Mouse (Mus musculus): Measurements from ENCODE around the gene Abhd12. TPM values are rescaled to one million over a fixed set of nuclear protein-coding genes. Genes with fewer than 3 reads are reported as not detected.

The Abhd12 gene
- total and polyA plus RNA-seq, 3 experiments = 17.2 to 24.5 (median 23.9) TPM

- no peak for TF ChIP-seq GATA2 (IDR thresholded peaks at IDR 0.05; ENCODE audit: borderline replicate concordance, low read depth, low read length)
- TF ChIP-seq GATA1 (IDR thresholded peaks at IDR 0.05; ENCODE audit: borderline replicate concordance, low read length) = no peak
- no peak for TF ChIP-seq TAL1 (conservative IDR thresholded peaks at IDR 0.05; ENCODE audit: low read depth, low read length)
- no peak for TF ChIP-seq POLR2AphosphoS5 (IDR thresholded peaks at IDR 0.05; ENCODE audit: insufficient replicate concordance, low read depth, low read length)
- TF ChIP-seq CTCF (IDR thresholded peaks at IDR 0.05; ENCODE audit: low read depth, low read length) = no peak
- H3K36me3 ChIP-seq (replicated peaks) = peaks cover 42% of the 10 kb centered on the region
- no peaks in the 10 kb centered on the region for H3K27me3 ChIP-seq (ENCODE audit: insufficient read depth, low read length)
- DNase-seq (ENCODE audit: low spot score) (no peak), ATAC-seq (ENCODE audit: extremely low read depth, insufficient number of reproducible peaks, low FRiP score, poor library complexity, severe bottlenecking) (no peak)
- H3K9me3 ChIP-seq (replicated peaks) = no peaks in the 10 kb centered on the region
- H3K4me1 ChIP-seq (ENCODE audit: insufficient read depth, low read depth, low read length) = no peaks in the 10 kb centered on the region
- no peak overlapping the region for H3K4me3 ChIP-seq (ENCODE audit: low read depth, low read length)
Measured at GRCm38 (mm10) chr2:150851251-150851650, 53.3 kb downstream of the Abhd12 start.

GRCm38 (mm10) chr2:150847436-150847995, 57.0 kb downstream of the Abhd12 start:
- no peaks in the 10 kb centered on the region for H3K9me3 ChIP-seq (replicated peaks)
- DNase-seq (ENCODE audit: low spot score) (no peak), ATAC-seq (ENCODE audit: extremely low read depth, insufficient number of reproducible peaks, low FRiP score, poor library complexity, severe bottlenecking) (no peak)
- no peak overlapping the region for H3K4me3 ChIP-seq (ENCODE audit: low read depth, low read length)
- peaks cover 56% of the 10 kb centered on the region for H3K36me3 ChIP-seq (replicated peaks)
- TF ChIP-seq TAL1 (conservative IDR thresholded peaks at IDR 0.05; ENCODE audit: low read depth, low read length) = no peak
- H3K27me3 ChIP-seq (ENCODE audit: insufficient read depth, low read length) = no peaks in the 10 kb centered on the region
- H3K4me1 ChIP-seq (ENCODE audit: insufficient read depth, low read depth, low read length) = no peaks in the 10 kb centered on the region

GRCm38 (mm10) chr2:150844798-150845197, 59.7 kb downstream of the Abhd12 start:
- H3K9me3 ChIP-seq (replicated peaks) = no peaks in the 10 kb centered on the region
- no peaks in the 10 kb centered on the region for H3K27me3 ChIP-seq (ENCODE audit: insufficient read depth, low read length)
- H3K4me1 ChIP-seq (ENCODE audit: insufficient read depth, low read depth, low read length) = no peaks in the 10 kb centered on the region; the same call in 1 of the 2 replicates
- TF ChIP-seq POLR2AphosphoS5 (IDR thresholded peaks at IDR 0.05; ENCODE audit: insufficient replicate concordance, low read depth, low read length) (no peak), GATA1 (IDR thresholded peaks at IDR 0.05; ENCODE audit: borderline replicate concordance, low read length) (no peak), TAL1 (conservative IDR thresholded peaks at IDR 0.05; ENCODE audit: low read depth, low read length) (no peak), CTCF (IDR thresholded peaks at IDR 0.05; ENCODE audit: low read depth, low read length) (no peak), GATA2 (IDR thresholded peaks at IDR 0.05; ENCODE audit: borderline replicate concordance, low read depth, low read length) (no peak)
- no peak for ATAC-seq (ENCODE audit: extremely low read depth, insufficient number of reproducible peaks, low FRiP score, poor library complexity, severe bottlenecking)
- no peak for DNase-seq (ENCODE audit: low spot score)
- no peak overlapping the region for H3K4me3 ChIP-seq (ENCODE audit: low read depth, low read length)
- H3K36me3 ChIP-seq (replicated peaks) = peaks cover 62% of the 10 kb centered on the region

GRCm38 (mm10) chr2:150842049-150842461, 62.5 kb downstream of the Abhd12 start:
- no peak overlapping the region for H3K4me3 ChIP-seq (ENCODE audit: low read depth, low read length)
- ATAC-seq (ENCODE audit: extremely low read depth, insufficient number of reproducible peaks, low FRiP score, poor library complexity, severe bottlenecking) = no peak
- peaks cover 75% of the 10 kb centered on the region for H3K36me3 ChIP-seq (replicated peaks)
- peaks cover 6% of the 10 kb centered on the region for H3K4me1 ChIP-seq (ENCODE audit: insufficient read depth, low read depth, low read length)
- no peaks in the 10 kb centered on the region for H3K9me3 ChIP-seq (replicated peaks)
- no peak for DNase-seq (ENCODE audit: low spot score)
- no peak for TF ChIP-seq GATA1 (IDR thresholded peaks at IDR 0.05; ENCODE audit: borderline replicate concordance, low read length)
- no peak for TF ChIP-seq POLR2AphosphoS5 (IDR thresholded peaks at IDR 0.05; ENCODE audit: insufficient replicate concordance, low read depth, low read length)
- TF ChIP-seq TAL1 (conservative IDR thresholded peaks at IDR 0.05; ENCODE audit: low read depth, low read length) = no peak
- TF ChIP-seq CTCF (IDR thresholded peaks at IDR 0.05; ENCODE audit: low read depth, low read length) = no peak
- TF ChIP-seq GATA2 (IDR thresholded peaks at IDR 0.05; ENCODE audit: borderline replicate concordance, low read depth, low read length) = no peak
- H3K27me3 ChIP-seq (ENCODE audit: insufficient read depth, low read length) = no peaks in the 10 kb centered on the region

- Histone ChIP-seq H3K4me3 (ENCODE audit: low read depth, low read length) (no peak overlapping the region), H3K36me3 (replicated peaks) (peaks cover 75% of the 10 kb centered on the region), H3K4me1 (ENCODE audit: insufficient read depth, low read depth, low read length) (peaks cover 7% of the 10 kb centered on the region), H3K9me3 (replicated peaks) (no peaks in the 10 kb centered on the region), H3K27me3 (ENCODE audit: insufficient read depth, low read length) (no peaks in the 10 kb centered on the region)
- TF ChIP-seq GATA2 (IDR thresholded peaks at IDR 0.05; ENCODE audit: borderline replicate concordance, low read depth, low read length) = no peak
- TF ChIP-seq POLR2AphosphoS5 (IDR thresholded peaks at IDR 0.05; ENCODE audit: insufficient replicate concordance, low read depth, low read length) = no peak
- no peak for TF ChIP-seq GATA1 (IDR thresholded peaks at IDR 0.05; ENCODE audit: borderline replicate concordance, low read length)
- TF ChIP-seq CTCF (IDR thresholded peaks at IDR 0.05; ENCODE audit: low read depth, low read length) = no peak
- TF ChIP-seq TAL1 (conservative IDR thresholded peaks at IDR 0.05; ENCODE audit: low read depth, low read length) = no peak
- no peak for ATAC-seq (ENCODE audit: extremely low read depth, insufficient number of reproducible peaks, low FRiP score, poor library complexity, severe bottlenecking)
- DNase-seq (ENCODE audit: low spot score) = no peak
Measured at GRCm38 (mm10) chr2:150841109-150841508, 63.4 kb downstream of the Abhd12 start.

- DNase-seq (ENCODE audit: low spot score) = no peak
- H3K4me3 ChIP-seq (ENCODE audit: low read depth, low read length) = no peak overlapping the region
- H3K36me3 ChIP-seq (replicated peaks) = peaks cover 75% of the 10 kb centered on the region
- peak; percentile 68 for ATAC-seq (ENCODE audit: extremely low read depth, insufficient number of reproducible peaks, low FRiP score, poor library complexity, severe bottlenecking)
- no peak for TF ChIP-seq TAL1 (conservative IDR thresholded peaks at IDR 0.05; ENCODE audit: low read depth, low read length)
- no peak for TF ChIP-seq GATA1 (IDR thresholded peaks at IDR 0.05; ENCODE audit: borderline replicate concordance, low read length)
- TF ChIP-seq POLR2AphosphoS5 (IDR thresholded peaks at IDR 0.05; ENCODE audit: insufficient replicate concordance, low read depth, low read length) = no peak
- TF ChIP-seq CTCF (IDR thresholded peaks at IDR 0.05; ENCODE audit: low read depth, low read length) = no peak
- TF ChIP-seq GATA2 (IDR thresholded peaks at IDR 0.05; ENCODE audit: borderline replicate concordance, low read depth, low read length) = no peak
- H3K27me3 ChIP-seq (ENCODE audit: insufficient read depth, low read length) = no peaks in the 10 kb centered on the region
- H3K4me1 ChIP-seq (ENCODE audit: insufficient read depth, low read depth, low read length) = peaks cover 7% of the 10 kb centered on the region
- no peaks in the 10 kb centered on the region for H3K9me3 ChIP-seq (replicated peaks)
Measured at GRCm38 (mm10) chr2:150839686-150840471, 64.7 kb downstream of the Abhd12 start.
